Mouse (Mus musculus): ENCODE results near the gene Itpkb.

DNA sequence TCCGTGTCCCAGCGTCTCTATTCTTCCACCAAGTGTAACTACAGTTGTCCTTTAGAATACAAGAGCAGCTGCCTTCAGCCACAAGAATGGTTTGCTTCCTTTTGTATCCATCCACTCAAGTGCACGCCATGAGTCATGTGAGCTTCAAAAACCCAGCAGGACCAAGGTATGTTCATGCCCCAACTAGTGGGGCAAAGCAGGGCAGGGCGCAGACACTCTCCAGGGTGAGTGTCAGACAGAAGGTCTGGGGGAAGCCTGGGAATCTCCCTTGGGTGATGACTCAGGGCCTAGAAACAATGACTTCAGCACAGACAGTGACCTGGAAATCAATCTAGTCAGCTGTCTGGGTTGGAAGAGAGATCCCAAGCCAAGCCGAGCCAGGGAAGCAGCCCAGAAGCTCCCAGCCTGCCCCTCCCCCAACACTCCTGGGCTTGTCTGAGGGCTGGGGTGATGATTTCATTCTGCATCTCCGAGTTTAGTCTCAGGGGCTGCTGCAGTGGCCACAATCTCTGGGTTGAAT, 17.4 kb upstream of the Itpkb start:
- TF ChIP-seq CTCF (IDR thresholded peaks at IDR 0.05; ENCODE audit: low read depth, low read length) (no peak), TAL1 (conservative IDR thresholded peaks at IDR 0.05; ENCODE audit: low read depth, low read length) (no peak)

Data from G1E (cell line).